Mouse (Mus musculus): ENCODE data around the gene Prph. TPM values are rescaled to one million over a fixed set of nuclear protein-coding genes. Genes with fewer than 3 reads are reported as not detected.
"Not testable (repeated sequence)": the region's sequence is repeated elsewhere in the genome, so short reads cannot be mapped to it uniquely, and the experiment has no call there.

Gene Prph
- polyA plus RNA-seq, 2 experiments from 2014 or later: not detected

GRCm38 (mm10) chr15:99076011-99076410 is 21.0 kb downstream of the Prph start:
- not testable (repeated sequence) for ATAC-seq

DNA sequence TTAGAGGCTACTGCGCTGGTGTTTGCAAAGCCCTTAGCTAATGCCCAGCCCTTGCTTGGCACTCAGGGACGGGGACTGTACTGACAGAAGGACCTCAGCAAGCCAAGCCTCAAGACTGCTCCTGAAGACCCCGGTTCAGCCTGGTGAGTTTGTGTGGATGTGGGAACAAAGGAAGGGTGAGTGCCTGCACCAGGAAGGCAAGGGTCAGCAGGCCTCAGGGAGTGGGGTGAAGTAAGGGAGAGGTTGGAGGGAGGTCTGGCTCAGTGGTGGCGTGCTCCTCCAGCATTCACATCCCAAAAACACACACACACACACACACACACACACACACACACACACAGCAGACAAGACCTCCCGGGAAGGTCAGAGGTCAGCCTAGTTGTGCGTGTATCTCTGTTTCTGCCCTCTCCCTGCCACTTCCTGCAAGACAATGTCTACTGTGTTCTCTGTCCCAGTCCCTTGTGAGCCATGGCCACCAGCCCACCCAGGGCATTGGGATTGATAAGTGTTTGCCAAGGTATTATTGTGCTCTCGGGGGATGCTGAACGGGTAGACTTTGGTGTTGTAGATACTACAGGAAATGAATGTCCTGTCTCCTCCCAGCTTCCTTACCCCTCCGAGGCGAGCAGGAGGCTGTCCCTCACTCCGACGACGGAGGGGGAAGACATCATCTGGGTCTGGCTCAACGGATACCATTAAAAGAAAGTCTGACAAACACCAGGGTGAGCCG is 23.4 kb downstream of the Prph start:
- ATAC-seq: no peak

DNA sequence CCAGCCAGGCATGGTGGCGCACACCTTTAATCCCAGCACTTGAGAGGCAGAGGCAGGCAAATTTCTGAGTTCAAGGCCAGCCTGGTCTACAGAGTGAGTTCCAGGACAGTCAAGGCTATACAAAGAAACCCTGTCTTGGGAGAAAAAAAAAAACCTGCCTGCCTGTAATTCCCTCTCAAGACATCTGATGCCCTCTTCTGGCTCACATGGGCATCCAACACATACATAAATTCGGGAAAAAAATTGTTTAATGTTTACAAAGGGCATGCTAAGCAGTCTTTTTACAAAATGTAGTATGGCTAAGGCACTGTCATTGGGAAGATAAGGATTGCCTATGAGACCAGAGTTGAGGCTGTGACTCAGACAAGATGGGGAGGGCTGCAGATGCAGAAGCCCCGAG is 24.8 kb downstream of the Prph start:
- no peak for ATAC-seq

DNA sequence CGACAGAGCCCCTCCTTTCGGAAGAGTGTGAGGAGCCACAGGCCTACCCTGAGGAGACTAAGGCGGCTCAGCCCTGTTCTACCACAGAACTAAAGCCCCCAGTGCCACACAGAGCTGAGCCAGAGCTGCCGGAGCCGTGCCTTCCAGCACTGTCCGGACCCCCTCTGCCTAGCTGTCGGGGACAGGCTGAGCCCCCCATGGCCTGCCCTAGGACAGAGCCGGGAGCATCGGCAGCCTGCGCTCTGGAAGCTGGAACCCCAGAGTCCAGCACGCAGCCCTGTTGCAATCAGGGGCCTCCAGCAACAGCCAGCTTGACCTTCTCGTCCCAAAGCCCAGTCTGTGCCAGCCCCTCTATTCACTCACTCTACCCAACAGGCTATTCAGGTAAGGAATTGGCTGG is 27.3 kb downstream of the Prph start:
- ATAC-seq: no peak

DNA sequence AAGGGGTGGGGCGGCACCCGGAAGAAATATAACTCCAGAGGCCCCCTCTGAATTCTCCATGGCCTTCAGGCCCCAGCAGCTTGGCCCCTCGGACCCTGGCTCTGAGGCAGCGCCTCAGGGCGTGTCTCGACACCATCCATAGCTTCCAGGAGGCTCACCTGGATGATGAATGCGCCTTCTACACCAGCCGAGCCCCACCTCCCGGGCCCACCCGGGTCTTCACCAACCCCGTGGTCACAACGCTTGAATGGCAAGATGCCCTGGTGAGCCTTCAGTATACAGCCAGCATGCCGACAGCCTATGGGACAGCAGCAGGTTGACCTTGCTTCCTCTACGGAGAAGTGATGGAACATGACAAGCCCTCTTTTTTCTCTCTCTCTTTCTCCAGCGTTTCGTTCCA is 27.9 kb downstream of the Prph start:
- no peak for ATAC-seq

- ATAC-seq: no peak
Measured at GRCm38 (mm10) chr15:99083258-99083657, 28.3 kb downstream of the Prph start.

DNA sequence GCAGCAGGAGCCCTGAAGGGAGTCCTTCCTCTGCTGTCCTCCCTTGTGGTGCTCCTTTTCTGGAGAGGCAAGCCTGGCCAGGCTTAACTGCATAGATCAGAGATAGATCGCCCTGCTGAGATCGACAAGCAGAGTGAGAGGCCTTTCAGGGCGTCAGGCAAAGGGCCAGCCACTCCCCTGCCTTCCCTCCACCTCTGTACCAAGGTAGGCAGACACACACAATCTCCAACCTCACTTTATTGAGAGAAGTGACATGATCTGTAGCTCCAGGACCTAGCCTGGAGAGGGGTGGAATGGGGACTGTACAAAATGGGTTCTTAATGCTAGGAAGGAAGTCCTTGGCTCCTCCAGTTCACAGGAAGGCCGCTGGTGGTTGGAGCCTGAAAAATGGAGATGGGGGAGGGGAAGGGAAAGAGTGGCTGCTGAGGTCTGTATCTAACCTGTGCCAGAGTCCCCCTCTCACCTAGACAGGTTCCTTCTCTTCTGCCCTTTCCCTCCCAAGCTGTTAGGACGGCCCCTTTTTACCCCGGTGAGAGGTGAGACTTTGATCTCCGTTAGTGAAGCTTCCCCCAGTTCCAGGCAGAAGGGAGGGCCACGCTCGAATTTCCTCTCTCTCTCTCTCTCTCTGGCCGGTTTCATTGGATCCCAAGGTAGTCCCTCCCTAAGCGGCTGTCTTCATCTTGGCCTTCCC is 29.0 kb downstream of the Prph start:
- no peak for ATAC-seq

DNA sequence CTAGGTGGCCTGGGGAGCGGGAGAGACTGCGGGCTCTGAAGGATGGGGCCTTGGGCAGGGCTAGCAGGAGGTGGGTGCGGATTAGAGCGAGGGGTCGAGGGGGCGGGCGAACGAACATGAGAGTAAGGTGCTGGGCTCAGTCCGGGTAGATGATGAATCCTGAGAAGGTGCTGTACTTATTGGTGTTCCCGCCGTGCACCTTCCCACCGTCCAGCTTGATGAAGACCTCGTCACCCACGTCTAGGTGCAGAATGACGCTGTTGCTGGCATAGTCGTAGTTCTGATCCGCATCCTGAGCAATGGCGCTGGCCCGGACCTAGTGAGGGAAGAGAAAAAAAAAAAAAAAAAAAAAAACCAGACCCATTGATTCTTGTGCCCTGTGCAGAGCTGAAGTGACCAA is 29.6 kb downstream of the Prph start:
- no peak for ATAC-seq

DNA sequence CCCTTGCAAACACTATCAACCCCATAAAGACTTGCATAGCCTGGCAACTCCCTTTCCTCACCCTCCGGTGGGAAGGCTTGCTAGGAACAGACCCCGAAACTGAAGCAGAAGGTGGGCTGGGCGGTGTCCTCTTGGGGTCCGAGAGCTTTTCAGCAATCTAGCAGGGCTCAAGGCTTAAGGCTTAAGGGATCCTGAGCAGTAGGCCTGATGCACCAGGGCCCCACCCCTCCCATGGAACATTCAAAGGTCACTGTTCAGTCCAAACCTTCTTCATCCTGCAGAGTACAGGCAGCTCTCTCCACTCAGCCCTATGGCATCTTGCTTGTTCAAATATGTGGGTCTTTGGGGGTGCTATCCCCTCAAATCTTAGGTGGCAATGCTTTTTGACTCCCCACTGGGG is 31.0 kb downstream of the Prph start:
- ATAC-seq: no peak

GRCm38 (mm10) chr15:99087253-99088075 is 32.5 kb downstream of the Prph start, which contains the start of gene C1ql4:
Gene C1ql4 (minus strand): TSS chr15:99087817.
- ATAC-seq: no peak

GRCm38 (mm10) chr15:99088292-99088691 is 33.3 kb downstream of the Prph start:
- ATAC-seq: peak; percentile 93

DNA sequence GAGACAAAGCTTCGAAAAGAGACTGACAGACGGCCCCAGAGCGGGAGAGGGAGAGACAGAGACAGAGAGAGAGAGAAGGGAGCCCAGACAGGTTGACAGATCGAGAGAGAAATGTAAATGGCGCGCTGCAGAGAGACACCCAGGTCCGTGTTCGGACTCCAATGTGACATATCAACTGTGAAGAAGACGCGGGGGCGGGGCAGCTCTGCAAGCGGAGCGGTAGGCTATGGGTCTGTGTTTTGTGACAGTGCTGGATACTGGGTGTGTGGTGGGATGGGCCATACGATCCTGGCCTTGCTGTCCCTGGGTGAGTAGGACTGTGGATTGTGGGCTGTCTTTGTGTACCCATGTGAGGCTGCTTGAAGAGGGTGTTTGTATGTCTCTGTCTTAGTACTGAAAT is 34.1 kb downstream of the Prph start:
- ATAC-seq: no peak

DNA sequence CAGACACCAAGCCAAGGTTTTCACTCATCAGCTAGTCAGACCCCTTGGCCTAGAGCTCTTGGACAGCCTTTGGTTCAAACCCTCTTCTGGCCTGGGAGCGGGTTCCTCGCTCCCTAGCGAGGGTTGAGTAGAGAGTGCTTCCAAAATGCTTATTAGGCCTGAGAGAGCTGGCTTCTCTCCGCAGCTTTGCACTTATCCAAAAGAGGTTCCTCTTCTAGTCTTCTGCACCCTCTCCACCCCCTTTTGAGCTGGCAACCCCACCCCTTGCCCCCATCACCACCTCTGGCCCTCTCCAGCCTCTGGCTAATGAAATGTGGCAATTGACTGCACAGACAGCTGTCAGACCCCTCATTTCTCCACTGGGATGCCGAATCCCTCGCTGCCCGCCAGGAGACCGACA is 37.9 kb downstream of the Prph start, which contains the start of gene Dnajc22:
Dnajc22 (plus strand) TSS at position 301 of the 400 bp plus-strand sequence.
- no peak for ATAC-seq

- no peak for ATAC-seq
Measured at GRCm38 (mm10) chr15:99093291-99094258, 38.6 kb downstream of the Prph start.

GRCm38 (mm10) chr15:99094631-99095270 is 39.8 kb downstream of the Prph start:
- no peak for ATAC-seq

DNA sequence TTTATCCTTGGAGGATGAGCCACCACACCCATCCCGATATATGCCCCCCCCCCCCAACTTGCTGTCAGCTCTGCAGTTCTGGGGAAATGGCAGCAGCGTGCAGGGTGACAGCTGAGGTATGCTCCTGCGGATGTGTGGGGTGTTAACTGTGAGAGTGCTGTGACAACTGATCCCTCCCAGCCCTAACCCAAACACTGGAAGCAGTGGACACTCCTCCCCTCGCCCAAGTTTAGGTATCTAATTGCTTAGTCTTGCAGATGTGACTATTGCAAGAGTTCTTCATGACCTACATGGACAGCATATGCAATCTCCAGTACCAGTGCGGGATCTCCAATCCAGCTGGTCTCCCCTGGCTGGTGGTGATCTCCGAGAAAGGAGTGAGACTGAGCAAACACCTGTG is 40.4 kb downstream of the Prph start:
- no peak for ATAC-seq

DNA sequence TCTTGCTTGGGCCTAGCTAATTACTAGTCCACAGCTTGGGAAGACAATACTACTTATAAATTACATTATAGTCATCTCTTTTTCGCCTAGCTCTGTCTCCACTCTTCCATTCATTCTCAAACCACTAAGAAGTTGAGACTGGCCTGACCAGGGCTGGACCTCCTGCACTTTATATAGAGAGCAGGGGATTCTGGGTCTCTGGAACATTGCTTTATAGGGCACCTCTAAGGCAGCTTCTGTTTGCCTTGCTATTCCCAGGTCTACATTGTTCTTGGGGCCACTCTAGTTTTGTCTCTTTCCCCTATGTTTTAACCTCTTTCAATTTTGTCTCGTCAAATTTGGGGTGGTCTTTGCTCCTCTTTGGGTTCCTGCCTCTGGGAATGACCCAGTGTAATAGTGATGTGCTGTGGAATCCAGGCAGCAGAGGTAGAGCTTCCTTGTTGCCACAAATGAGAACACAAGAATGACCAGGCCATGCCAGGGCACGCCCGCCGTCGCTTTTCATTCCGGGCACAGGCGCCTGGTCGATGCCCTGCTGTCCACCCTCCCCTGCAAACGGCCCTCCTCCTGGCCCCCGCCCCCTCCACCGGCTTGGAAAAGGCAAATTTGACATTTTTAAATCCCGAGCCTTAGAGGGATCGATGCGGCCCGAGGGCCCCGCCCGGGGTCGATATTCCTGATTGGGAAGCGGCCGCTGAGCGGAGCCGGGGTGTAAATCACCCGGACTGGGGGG is 41.3 kb downstream of the Prph start:
- ATAC-seq: no peak

GRCm38 (mm10) chr15:99096831-99097500 is 42.0 kb downstream of the Prph start:
- no peak for ATAC-seq

GRCm38 (mm10) chr15:99097840-99098492 is 43.0 kb downstream of the Prph start:
- no peak for ATAC-seq

DNA sequence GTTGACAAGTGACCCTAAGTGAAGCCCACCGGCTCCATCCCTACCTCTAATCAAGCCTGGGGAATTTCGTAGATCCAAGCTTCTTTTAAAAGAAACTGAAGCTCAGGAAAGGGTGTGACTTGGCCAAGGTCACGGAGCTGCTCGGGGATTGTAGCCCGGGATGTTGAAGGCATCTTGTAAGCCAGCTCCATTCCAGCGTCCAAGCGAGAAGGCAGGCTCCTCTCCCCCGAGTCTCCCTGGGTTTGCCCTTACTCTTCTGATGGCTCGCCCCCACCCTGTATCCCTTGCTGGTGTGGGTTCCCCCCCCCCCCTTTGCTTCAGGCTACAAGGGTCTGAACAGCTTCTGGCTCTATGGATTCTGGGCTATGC is 43.5 kb downstream of the Prph start:
- ATAC-seq: no peak
